Mouse (Mus musculus) CD4-positive helper T cell, adult 2 months (primary cell): ENCODE measurements around the gene Stk19.

ENCODE experiments used
- DNase-seq: peaks from one replicate; pipeline ENCODE4 v3.0.0-alpha.2; 2012; ENCODE audit warnings: low read depth, missing footprints, low spot score

The Stk19 gene

DNA sequence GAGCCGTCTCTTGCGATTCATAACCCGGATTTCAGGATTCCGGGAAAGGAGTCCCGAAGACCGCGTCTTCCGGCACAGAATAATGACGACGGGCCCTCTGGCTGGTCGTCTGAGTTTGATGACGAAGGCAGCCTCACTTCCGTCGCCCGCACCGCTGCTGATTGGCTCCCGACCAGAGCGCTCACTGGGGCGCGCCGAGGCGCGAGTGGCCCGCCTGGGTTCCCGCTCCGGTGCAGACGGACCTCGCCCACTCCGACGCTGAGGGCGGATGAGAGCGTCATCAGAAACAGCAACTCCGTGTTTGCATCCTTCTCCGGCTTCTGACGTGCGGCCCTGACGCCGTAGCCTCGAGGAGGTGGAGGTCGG lies at the start of gene Stk19, which contains the start of gene Dxo:
Stk19 (minus strand) TSS at position 90 of the 366 bp plus-strand sequence.
Dxo (plus strand) TSS at position 164 of the 366 bp plus-strand sequence.
- peak; percentile 98 for DNase-seq

- DNase-seq, result no peak
Observed at GRCm38 (mm10) chr17:34885615-34886014, 48.9 kb upstream of the Stk19 start.

GRCm38 (mm10) chr17:34884704-34885103 lies 48.0 kb upstream of the Stk19 start:
- no peak for DNase-seq

- DNase-seq, result no peak
Observed at GRCm38 (mm10) chr17:34883332-34883731, 46.6 kb upstream of the Stk19 start.

- no peak for DNase-seq
Observed at GRCm38 (mm10) chr17:34881683-34882310, 45.1 kb upstream of the Stk19 start, which contains the start of gene Gm20547. TSS of gene Gm20547 (minus strand) at chr17:34882042.

- no peak for DNase-seq
Observed at GRCm38 (mm10) chr17:34881166-34881565, 44.4 kb upstream of the Stk19 start.

- peak; percentile 66 for DNase-seq
Observed at GRCm38 (mm10) chr17:34879336-34879879, 42.7 kb upstream of the Stk19 start, which contains the start of gene Zbtb12. TSS of gene Zbtb12 (plus strand) at chr17:34879483.

DNA sequence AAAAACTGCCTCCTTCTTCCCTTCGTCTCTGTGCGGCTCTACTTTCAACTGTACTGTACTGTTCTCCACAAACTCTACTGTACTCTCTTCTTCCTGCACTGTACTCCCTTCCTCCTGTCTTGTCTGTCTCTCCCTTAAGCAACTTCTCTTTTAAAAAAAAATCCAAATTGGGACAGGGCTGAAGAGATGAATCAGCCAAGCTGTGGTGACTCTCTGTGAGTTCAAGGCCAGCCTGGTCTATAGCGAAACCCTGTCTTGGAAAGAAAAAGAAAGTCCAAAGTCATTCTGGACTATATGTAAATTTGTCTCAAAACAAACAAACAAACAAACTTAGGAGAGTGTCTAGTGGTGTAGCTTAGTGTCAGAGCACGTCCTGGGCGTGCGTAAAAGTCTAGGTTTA lies 37.6 kb upstream of the Stk19 start:
- DNase-seq, result no peak

- no peak for DNase-seq
Observed at GRCm38 (mm10) chr17:34865981-34866380, 29.2 kb upstream of the Stk19 start.

DNA sequence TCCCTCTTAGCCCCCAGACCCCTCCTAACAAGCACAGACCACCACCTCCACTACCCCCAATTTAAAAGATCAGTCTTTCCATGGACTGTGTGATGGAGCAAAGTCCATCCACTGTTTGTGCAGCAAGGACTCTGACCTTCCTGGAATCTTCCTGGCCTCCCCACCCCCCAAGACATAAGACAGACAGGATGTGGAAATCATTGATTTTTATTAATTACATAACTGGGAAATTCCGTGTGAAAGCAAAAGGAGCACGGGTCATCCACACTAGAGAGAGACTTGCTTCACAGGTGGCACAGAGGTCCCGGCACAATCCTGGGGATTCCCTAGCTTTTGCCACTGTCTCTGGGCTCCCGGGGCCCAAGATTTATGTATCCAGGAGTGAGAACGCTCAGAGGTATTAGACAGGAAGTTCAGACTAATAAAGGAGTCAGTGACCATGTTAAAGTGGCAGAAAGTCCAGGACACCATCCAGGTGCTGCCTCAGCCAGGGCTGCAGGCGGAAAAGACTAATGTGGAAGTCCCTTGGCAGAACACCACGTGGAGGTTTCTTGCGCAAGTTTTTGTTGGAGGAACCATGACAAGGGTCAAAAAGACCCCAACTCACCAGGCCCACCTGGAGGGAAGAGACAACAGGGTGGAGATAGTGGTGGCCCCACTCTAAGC lies 25.8 kb upstream of the Stk19 start, which contains the start of gene Cfb:
Cfb (minus strand) TSS at position 103 of the 666 bp plus-strand sequence.
- no peak for DNase-seq

DNA sequence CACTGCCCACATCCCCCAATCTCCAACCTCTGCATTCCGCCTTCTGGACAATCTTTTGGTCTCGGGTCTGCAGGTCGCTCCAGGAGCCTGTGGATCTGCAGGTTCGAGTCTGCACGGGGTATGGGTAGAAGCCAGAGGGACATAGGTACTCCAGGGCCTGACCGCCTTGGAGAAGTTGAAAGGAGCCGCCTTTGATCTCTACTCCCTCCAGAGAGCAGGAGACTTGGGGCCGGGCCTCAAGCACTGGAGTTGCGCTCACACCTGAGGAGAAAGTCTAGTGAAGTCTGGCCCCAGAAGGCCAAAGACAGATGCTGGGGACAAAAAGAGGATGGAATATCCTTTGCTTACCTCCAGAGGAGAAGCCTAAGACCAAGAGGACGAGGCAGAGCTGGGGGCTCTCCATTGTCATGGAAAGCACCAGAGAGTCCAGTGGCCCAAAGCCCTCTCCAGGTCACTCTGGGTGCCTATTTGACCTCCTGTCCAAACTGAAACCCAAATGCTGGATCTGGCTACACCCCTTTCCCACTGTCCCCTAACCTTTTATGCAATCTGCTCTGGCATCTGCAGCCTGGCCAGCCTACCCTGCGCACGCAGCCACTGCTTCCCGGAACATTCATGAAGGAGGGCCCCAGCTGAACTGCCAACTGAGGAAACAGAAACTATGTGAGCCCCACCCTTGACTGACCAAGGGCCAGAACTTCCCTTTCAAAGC lies 25.1 kb upstream of the Stk19 start:
- no peak for DNase-seq

GRCm38 (mm10) chr17:34860514-34860913 lies 23.8 kb upstream of the Stk19 start:
- DNase-seq, result no peak

DNA sequence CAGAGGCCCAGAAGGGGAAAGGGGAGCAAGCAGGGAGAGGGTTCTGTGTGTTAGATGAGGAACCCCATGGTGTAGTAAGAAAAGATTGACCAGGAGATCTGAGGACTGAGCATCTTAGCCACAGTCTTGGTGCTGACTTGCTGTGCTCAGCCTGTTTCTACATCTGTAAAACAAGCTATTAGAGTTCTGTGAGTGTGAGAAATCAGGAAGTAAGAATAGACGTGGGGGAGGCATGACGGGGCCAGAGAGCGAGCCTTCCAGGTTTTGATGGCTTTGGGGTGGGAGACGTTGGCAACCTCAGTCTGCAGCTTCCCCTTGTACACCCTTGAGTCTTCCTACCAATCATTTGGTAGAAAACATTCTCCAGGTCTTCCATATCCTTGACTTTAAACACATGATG lies 21.9 kb upstream of the Stk19 start:
- DNase-seq, result no peak

- peak; percentile 52 for DNase-seq
Observed at GRCm38 (mm10) chr17:34855825-34856224, 19.1 kb upstream of the Stk19 start.

DNA sequence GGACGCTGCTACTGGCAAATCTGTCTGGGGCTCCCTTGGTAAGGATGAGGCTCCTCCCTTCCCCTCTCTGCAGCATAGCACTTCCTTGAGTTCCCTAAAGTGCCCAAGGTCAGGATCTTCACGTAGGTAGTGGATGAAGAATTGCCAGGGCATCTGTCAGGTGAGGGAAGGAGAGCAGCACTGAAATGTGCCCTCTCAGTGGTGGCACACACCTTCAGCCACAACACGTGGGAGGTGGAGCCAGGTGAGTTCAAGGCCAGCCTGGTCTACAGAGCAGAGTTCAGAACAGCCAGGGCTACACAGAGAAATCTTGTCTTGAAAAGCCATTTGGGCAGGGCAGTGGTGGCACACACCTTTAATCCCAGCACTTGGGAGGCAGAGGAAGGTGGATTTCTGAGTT lies 18.0 kb upstream of the Stk19 start:
- DNase-seq, result no peak

DNA sequence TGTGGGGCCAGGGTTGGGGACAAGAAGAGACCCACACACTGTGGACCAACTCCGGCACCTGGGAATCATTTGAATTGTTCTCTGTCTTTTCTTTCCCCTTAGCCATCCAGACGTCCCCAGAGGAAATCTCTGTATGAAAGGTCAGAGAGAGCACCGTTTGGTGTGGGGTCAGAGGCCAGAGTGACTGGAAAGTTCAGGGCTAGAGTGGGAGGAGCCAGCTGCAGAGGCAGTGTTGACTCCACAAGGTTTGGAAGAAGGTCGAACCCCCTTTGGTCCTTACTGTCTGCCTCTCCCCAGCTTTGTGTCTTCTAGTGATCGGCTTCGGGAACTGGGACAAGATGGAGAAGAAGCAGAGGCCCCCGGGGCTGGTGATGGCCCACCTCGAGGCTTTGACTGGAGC lies 16.8 kb upstream of the Stk19 start:
- no peak for DNase-seq

DNA sequence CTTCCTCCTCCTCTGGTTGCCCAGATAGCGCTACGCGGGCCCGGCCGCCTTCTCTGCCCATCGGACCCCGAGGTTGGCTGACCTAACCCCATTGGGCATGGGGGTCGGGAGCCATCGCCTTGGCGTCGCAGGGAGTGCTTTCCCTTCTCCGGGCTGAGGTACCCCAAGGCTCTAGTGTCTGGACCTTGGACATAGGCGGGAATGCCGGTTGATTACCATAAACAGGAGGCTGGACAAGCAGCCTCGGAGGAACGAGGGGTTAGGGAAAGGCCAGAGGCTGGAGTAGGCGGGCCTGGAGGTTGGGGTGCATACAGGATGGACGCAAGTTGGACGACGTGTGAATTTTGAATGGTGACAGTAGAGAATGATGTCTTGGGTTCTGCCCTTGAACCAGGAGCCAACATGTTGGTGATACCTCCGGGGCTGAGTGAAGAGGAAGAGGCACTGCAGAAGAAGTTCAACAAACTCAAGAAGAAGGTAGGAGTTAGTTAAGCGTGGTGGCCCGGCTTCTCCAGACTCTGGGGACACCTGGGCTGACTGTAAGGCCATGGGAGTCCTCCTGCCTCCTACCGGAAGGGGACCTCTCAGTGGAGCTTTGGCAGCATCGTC lies 13.9 kb upstream of the Stk19 start:
- no peak for DNase-seq

DNA sequence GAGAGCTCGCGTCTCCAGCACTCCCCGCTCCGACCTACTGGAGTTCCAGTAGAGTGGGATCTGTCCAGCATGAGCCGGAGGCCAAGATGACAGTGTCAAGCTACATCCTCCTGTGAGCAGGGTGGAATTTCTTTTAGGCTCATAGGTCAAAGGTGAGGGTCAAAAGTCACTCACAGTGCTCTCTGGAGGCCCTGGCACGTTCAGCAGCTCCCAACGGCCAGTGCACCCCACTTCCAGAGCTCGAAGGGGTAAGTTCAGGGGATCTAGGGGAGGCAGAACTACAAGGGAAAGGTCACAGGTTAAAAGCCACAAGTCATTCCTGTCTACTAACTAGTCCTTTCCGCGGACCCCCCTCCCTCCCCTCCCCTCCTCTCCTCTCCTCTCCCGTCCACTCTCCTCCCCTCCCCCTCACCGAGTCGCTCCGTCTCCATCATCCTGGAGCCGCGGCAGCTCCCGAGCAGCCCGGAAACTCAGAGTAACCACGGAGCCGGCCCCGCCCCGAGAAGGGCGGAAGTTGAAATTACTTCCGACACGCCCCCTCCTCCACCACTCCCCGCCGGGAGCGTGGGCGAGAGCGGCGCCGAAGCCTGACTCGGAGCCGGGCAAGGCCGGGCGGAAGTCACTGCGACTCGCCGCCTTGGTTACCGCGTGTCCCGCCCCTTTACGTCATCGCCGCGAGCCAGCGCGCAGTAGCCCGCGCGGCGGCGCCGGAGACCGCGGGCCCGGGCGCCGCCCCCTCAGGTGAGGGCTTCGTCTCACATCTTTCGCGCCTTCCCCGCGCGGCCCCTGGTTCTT lies 13.2 kb upstream of the Stk19 start, which contains the start of the genes Skiv2l and Nelfe:
Skiv2l (minus strand) TSS at position 489 of the 795 bp plus-strand sequence.
Nelfe (plus strand) TSS at position 670 of the 795 bp plus-strand sequence.
- DNase-seq, result peak; percentile 99

DNA sequence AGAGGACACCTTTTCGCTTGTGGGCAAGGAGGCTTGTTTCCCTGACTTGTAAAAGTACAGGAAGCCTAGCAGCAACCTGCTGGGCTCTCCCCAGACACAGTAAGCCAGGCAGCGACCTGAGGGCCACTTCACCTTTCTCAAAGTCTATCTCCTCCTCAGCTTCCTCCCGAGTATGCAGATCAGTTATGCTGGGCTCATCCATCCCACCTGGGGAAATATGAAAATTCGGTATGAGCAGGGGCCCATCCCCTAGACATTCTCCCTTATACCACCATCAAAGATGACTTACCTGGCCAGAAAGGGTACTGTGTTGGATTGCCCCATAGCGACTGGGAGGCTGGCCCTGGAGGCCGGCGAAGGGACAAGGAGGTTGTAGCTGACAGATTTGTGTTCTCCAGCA lies 10.9 kb upstream of the Stk19 start:
- DNase-seq, result no peak

- DNase-seq, result no peak
Observed at GRCm38 (mm10) chr17:34847192-34847591, 10.4 kb upstream of the Stk19 start.

DNA sequence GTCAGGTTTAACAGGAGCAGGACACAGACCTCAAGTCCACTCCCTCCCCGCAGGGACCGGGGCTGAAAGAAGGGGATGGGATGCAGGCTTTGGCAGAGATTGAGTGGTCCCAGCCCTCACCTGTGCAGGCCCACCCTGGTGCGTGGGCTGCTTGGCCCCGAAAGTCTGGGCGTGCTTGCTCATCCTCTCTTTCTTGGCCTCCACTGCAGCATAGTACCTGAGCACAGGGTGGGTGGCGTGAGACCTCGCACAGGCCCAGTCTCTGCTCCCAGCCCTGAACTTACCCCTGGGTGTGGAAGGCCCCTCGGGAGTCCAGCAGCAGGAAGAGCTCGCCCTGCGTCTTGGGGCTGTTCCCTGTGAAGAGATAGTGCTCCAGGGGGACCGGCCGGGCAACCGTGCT lies 8.1 kb upstream of the Stk19 start:
- no peak for DNase-seq
